Mouse (Mus musculus): ENCODE data around the gene Slc35a1. TPM values are rescaled to one million over a fixed set of nuclear protein-coding genes. Genes with fewer than 3 reads are reported as not detected.
"Not testable (repeated sequence)": the region's sequence is repeated elsewhere in the genome, so short reads cannot be mapped to it uniquely, and the experiment has no call there.

The Slc35a1 gene
- 19.2 and 20.9 TPM in 2 replicates for polyA plus RNA-seq (2012; rRNA removed)

- Histone ChIP-seq H3K4me3 (replicated peaks; ENCODE audit: insufficient read depth, low read depth, low read length) (peak within 1 kb of the TSS; percentile 87), H3K27me3 (ENCODE audit: control insufficient read depth, insufficient read depth, low read length) (no peaks in the 10 kb centered on the region), H3K27ac (ENCODE audit: insufficient read depth, low read length) (peak within 1 kb of the TSS; percentile 94), H3K4me1 (ENCODE audit: control insufficient read depth, insufficient read depth, low read length) (peaks cover 2% of the 10 kb centered on the region; the same call in 1 of the 2 replicates)
- under 1% methylated on average over 65 of the region's 65 CpGs for WGBS
- TF ChIP-seq CTCF (IDR thresholded peaks at IDR 0.05; ENCODE audit: borderline replicate concordance, insufficient read depth, low read depth, low read length) = no peak
- peak; percentile 74; the same call in 1 of the 2 replicates for TF ChIP-seq POLR2A (IDR thresholded peaks at IDR 0.05; ENCODE audit: borderline replicate concordance, insufficient read depth, low read length)
- peak; percentile 96 to 97 for DNase-seq
These were observed at the start of gene Slc35a1 for GRCm38 (mm10) chr4:34686874-34687567. TSS of gene Slc35a1 (minus strand) at chr4:34687438.

- Histone ChIP-seq H3K27me3 (ENCODE audit: control insufficient read depth, insufficient read depth, low read length) (no peaks in the 10 kb centered on the region), H3K4me3 (replicated peaks; ENCODE audit: insufficient read depth, low read depth, low read length) (no peak overlapping the region), H3K4me1 (ENCODE audit: control insufficient read depth, insufficient read depth, low read length) (no peaks in the 10 kb centered on the region), H3K27ac (ENCODE audit: insufficient read depth, low read length) (no peak overlapping the region)
- 79% methylated on average over 3 of the region's 3 CpGs for WGBS
- TF ChIP-seq CTCF (IDR thresholded peaks at IDR 0.05; ENCODE audit: borderline replicate concordance, insufficient read depth, low read depth, low read length) (no peak), POLR2A (IDR thresholded peaks at IDR 0.05; ENCODE audit: borderline replicate concordance, insufficient read depth, low read length) (no peak)
- no peak for DNase-seq
These were observed 47.2 kb upstream of the Slc35a1 start for GRCm38 (mm10) chr4:34734461-34734860.

GRCm38 (mm10) chr4:34733415-34733814, 46.2 kb upstream of the Slc35a1 start:
- 37% methylated on average over 2 of the region's 2 CpGs for WGBS
- DNase-seq; H3K4me1 ChIP-seq (ENCODE audit: control insufficient read depth, insufficient read depth, low read length); H3K27me3 ChIP-seq (ENCODE audit: control insufficient read depth, insufficient read depth, low read length); H3K4me3 ChIP-seq (replicated peaks; ENCODE audit: insufficient read depth, low read depth, low read length); H3K27ac ChIP-seq (ENCODE audit: insufficient read depth, low read length): not testable (repeated sequence)
- TF ChIP-seq CTCF (IDR thresholded peaks at IDR 0.05; ENCODE audit: borderline replicate concordance, insufficient read depth, low read depth, low read length) = peak; percentile 4; the same call in 1 of the 2 replicates

- TF ChIP-seq POLR2A (IDR thresholded peaks at IDR 0.05; ENCODE audit: borderline replicate concordance, insufficient read depth, low read length) (no peak), CTCF (IDR thresholded peaks at IDR 0.05; ENCODE audit: borderline replicate concordance, insufficient read depth, low read depth, low read length) (no peak)
- peak; percentile 52 to 64 for DNase-seq
- H3K4me1 ChIP-seq (ENCODE audit: control insufficient read depth, insufficient read depth, low read length) = no peaks in the 10 kb centered on the region
- under 1% methylated on average over 38 of the region's 38 CpGs for WGBS
- no peak within 1 kb of the TSS for H3K27ac ChIP-seq (ENCODE audit: insufficient read depth, low read length)
- H3K4me3 ChIP-seq (replicated peaks; ENCODE audit: insufficient read depth, low read depth, low read length) = peak within 1 kb of the TSS; percentile 56
- no peaks in the 10 kb centered on the region for H3K27me3 ChIP-seq (ENCODE audit: control insufficient read depth, insufficient read depth, low read length)
These were observed 42.7 kb upstream of the Slc35a1 start, which contains the start of gene Cfap206 for GRCm38 (mm10) chr4:34729851-34730341. TSS of gene Cfap206 (minus strand) at chr4:34730206.

- not testable (repeated sequence) for H3K27ac ChIP-seq (ENCODE audit: insufficient read depth, low read length)
- WGBS = 92% methylated on average over 3 of the region's 3 CpGs
These were observed 38.5 kb upstream of the Slc35a1 start for GRCm38 (mm10) chr4:34725710-34726109.

GRCm38 (mm10) chr4:34724306-34724705, 37.1 kb upstream of the Slc35a1 start:
- Histone ChIP-seq H3K4me3 (replicated peaks; ENCODE audit: insufficient read depth, low read depth, low read length) (no peak overlapping the region), H3K27me3 (ENCODE audit: control insufficient read depth, insufficient read depth, low read length) (no peaks in the 10 kb centered on the region), H3K27ac (ENCODE audit: insufficient read depth, low read length) (no peak overlapping the region), H3K4me1 (ENCODE audit: control insufficient read depth, insufficient read depth, low read length) (no peaks in the 10 kb centered on the region)
- 54% methylated on average over 4 of the region's 4 CpGs for WGBS
- DNase-seq = no peak
- TF ChIP-seq POLR2A (IDR thresholded peaks at IDR 0.05; ENCODE audit: borderline replicate concordance, insufficient read depth, low read length) = no peak
- TF ChIP-seq CTCF (IDR thresholded peaks at IDR 0.05; ENCODE audit: borderline replicate concordance, insufficient read depth, low read depth, low read length) = no peak

More at GRCm38 (mm10) chr4:34725710-34726109, 38.5 kb upstream of the Slc35a1 start:
- not testable (repeated sequence) for H3K27me3 ChIP-seq (ENCODE audit: control insufficient read depth, insufficient read depth, low read length); H3K4me3 ChIP-seq (replicated peaks; ENCODE audit: insufficient read depth, low read depth, low read length); H3K4me1 ChIP-seq (ENCODE audit: control insufficient read depth, insufficient read depth, low read length); DNase-seq

GRCm38 (mm10) chr4:34723186-34723585, 35.9 kb upstream of the Slc35a1 start:
- Histone ChIP-seq H3K27me3 (ENCODE audit: control insufficient read depth, insufficient read depth, low read length) (no peaks in the 10 kb centered on the region), H3K4me3 (replicated peaks; ENCODE audit: insufficient read depth, low read depth, low read length) (no peak overlapping the region), H3K27ac (ENCODE audit: insufficient read depth, low read length) (no peak overlapping the region), H3K4me1 (ENCODE audit: control insufficient read depth, insufficient read depth, low read length) (no peaks in the 10 kb centered on the region)
- 64% methylated on average over 4 of the region's 4 CpGs for WGBS
- TF ChIP-seq POLR2A (IDR thresholded peaks at IDR 0.05; ENCODE audit: borderline replicate concordance, insufficient read depth, low read length) (no peak), CTCF (IDR thresholded peaks at IDR 0.05; ENCODE audit: borderline replicate concordance, insufficient read depth, low read depth, low read length) (no peak)
- no peak for DNase-seq
